ENCODE assay signal across 9 mouse cellular contexts in genomic region chr4:32864131-32864866, GRCm38 (mm10).
DNase-seq lines count a peak whose midpoint lies in the region; ATAC-seq and TF ChIP-seq lines count a peak whose summit lies in the region.
"Had no signal": no experiment of that assay in that cellular context is flagged by ENCODE, and none has a peak within 500 bp of the region (broad histone marks: within the 10 kb centered on the region; RNA-seq: fewer than 3 reads in every experiment).

No protein-coding gene starts in this region.

- ATAC-seq in embryonic facial prominence, embryonic 13.5 days (ENCODE audit: insufficient number of reproducible peaks, insufficient read depth, low FRiP score, low TSS enrichment, low read depth), result no peak
- ATAC-seq in intestine, embryonic 15.5 days, result no peak
- no peak for ATAC-seq in erythroblast, adult 5-6 weeks (replicated peaks; ENCODE audit: low FRiP score, poor library complexity, severe bottlenecking)

- no peak for TF ChIP-seq CTCF in left cerebral cortex, adult 2 months (IDR thresholded peaks at IDR 0.05)

- intact Hi-C loops in left cerebral cortex, adult 2 months (cut with DNase I), result no loop called here

- WGBS in embryonic facial prominence, embryonic 13.5 days, result 52% methylated on average over 31 of the region's 31 CpGs
- 50% methylated on average over 31 of the region's 31 CpGs for WGBS in intestine, embryonic 15.5 days

- no peaks in the 10 kb centered on the region for H3K9me3 ChIP-seq in embryonic facial prominence, embryonic 13.5 days
- H3K9me3 ChIP-seq in intestine, embryonic 15.5 days, result no peaks in the 10 kb centered on the region

- peak; percentile 22 to 32 for DNase-seq in left cerebral cortex, adult 2 months (ENCODE audit: extremely low spot score in 1 of 2, low spot score in 2 of 2)
- DNase-seq in left cerebral cortex, adult 18-20 months (ENCODE audit: low spot score in 2 of 2), result no peak
- DNase-seq in thymus, adult 18-20 months, result peak; percentile 56 to 74
- DNase-seq in liver, result no peak
- DNase-seq in adrenal gland, postnatal 14 days, result no peak
- DNase-seq: adrenal gland, postnatal 10 days had no signal

- H3K36me3 ChIP-seq in embryonic facial prominence, embryonic 13.5 days, result no peaks in the 10 kb centered on the region
- H3K36me3 ChIP-seq in intestine, embryonic 15.5 days, result no peaks in the 10 kb centered on the region

- peaks cover 27% of the 10 kb centered on the region for H3K4me1 ChIP-seq in embryonic facial prominence, embryonic 13.5 days
- H3K4me1 ChIP-seq in intestine, embryonic 15.5 days (replicated peaks), result peaks cover 4% of the 10 kb centered on the region; the same call in 1 of the 2 replicates

- peak overlapping the region; percentile 51 for H3K4me3 ChIP-seq in left cerebral cortex, adult 2 months
- H3K4me3 ChIP-seq in embryonic facial prominence, embryonic 13.5 days, result peak overlapping the region; percentile 4; the same call in 1 of the 2 replicates
- no peak overlapping the region; the same call in 1 of the 2 replicates for H3K4me3 ChIP-seq in intestine, embryonic 15.5 days (replicated peaks)

- no peaks in the 10 kb centered on the region for H3K27me3 ChIP-seq in embryonic facial prominence, embryonic 13.5 days
- H3K27me3 ChIP-seq in intestine, embryonic 15.5 days (replicated peaks), result no peaks in the 10 kb centered on the region

- peak overlapping the region; percentile 33; the same call in 1 of the 2 replicates for H3K9ac ChIP-seq in embryonic facial prominence, embryonic 13.5 days
- H3K9ac ChIP-seq in intestine, embryonic 15.5 days, result no peak overlapping the region

- peak overlapping the region; percentile 46 for H3K4me2 ChIP-seq in embryonic facial prominence, embryonic 13.5 days
- peak overlapping the region; percentile 17 for H3K4me2 ChIP-seq in intestine, embryonic 15.5 days (replicated peaks)

- peak overlapping the region; percentile 76 for H3K27ac ChIP-seq in left cerebral cortex, adult 2 months
- no peak overlapping the region for H3K27ac ChIP-seq in embryonic facial prominence, embryonic 13.5 days
- H3K27ac ChIP-seq in intestine, embryonic 15.5 days, result no peak overlapping the region

Comparison
In these comparisons a context has a peak if more than half of its experiments do, and no peak if none do; other contexts are left out.
1. DNase-seq: peak in left cerebral cortex, adult 2 months (2 of 2) and thymus, adult 18-20 months (2 of 2); none in left cerebral cortex, adult 18-20 months (0 of 2), liver (single experiment) and adrenal gland, postnatal 14 days (single experiment).